Comparison of ENCODE assay signal across 15 mouse cellular contexts in genomic region chr5:52062214-52062613, GRCm38 (mm10).
DNase-seq lines count a peak whose midpoint lies in the region; ATAC-seq and TF ChIP-seq lines count a peak whose summit lies in the region.
"Had no signal": no experiment of that assay in that cellular context is flagged by ENCODE, and none has a peak within 500 bp of the region (broad histone marks: within the 10 kb centered on the region; RNA-seq: fewer than 3 reads in every experiment).

No protein-coding gene starts in this region.

- TF ChIP-seq EP300 in heart, adult 2 months (IDR thresholded peaks at IDR 0.05; ENCODE audit: insufficient read depth, low read depth, low read length) = no peak
- TF ChIP-seq EP300 in MEL (IDR thresholded peaks at IDR 0.05; ENCODE audit: low read depth in 1 of 2, low read length in 2 of 2) = peak; percentile 36 to 67; a peak in 3 of 4 replicates

- no peaks in the 10 kb centered on the region for H3K79me2 ChIP-seq in heart, adult 2 months (replicated peaks; ENCODE audit: control insufficient read depth, insufficient read depth, low read length)
- H3K79me2 ChIP-seq in MEL (ENCODE audit: control insufficient read depth, insufficient read depth, low read length, poor library complexity) = no peaks in the 10 kb centered on the region

- no peak overlapping the region for H3K4me3 ChIP-seq in heart, adult 2 months
- H3K4me3 ChIP-seq in heart, embryonic 10.5 days = no peak overlapping the region
- no peak overlapping the region for H3K4me3 ChIP-seq in MEL (ENCODE audit: control insufficient read depth in 1 of 2, insufficient read depth in 1 of 2, low read depth in 2 of 2, low read length in 2 of 2)
- no peak overlapping the region for H3K4me3 ChIP-seq in liver, embryonic 11.5 days (ENCODE audit: low read depth, low read length)
- H3K4me3 ChIP-seq: limb, embryonic 13.5 days; neural tube, embryonic 12.5 days had no signal

- no peak overlapping the region for H3K9ac ChIP-seq in heart, adult 2 months (ENCODE audit: low read depth, low read length)
- no peak overlapping the region for H3K9ac ChIP-seq in MEL (ENCODE audit: control insufficient read depth, low read depth, low read length, poor library complexity, severe bottlenecking)
- H3K9ac ChIP-seq in liver, embryonic 11.5 days (ENCODE audit: low read depth, low read length) = no peak overlapping the region
- H3K9ac ChIP-seq: limb, embryonic 13.5 days; neural tube, embryonic 12.5 days had no signal

- no peak for ATAC-seq in liver, embryonic 11.5 days (replicated peaks; ENCODE audit: low FRiP score)
- ATAC-seq: intestine, postnatal 0 days; lung, postnatal 0 days; Patski had no signal

- WGBS in heart, adult 2 months = 52% methylated on average over 4 of the region's 4 CpGs
- 84% methylated on average over 4 of the region's 4 CpGs for WGBS in heart, embryonic 10.5 days
- WGBS in liver, embryonic 11.5 days = 85% methylated on average over 4 of the region's 4 CpGs

- no peak overlapping the region for H3K4me2 ChIP-seq in liver, embryonic 11.5 days
- H3K4me2 ChIP-seq: limb, embryonic 13.5 days; neural tube, embryonic 12.5 days had no signal

- peak; percentile 13 for TF ChIP-seq RAD21 in MEL (IDR thresholded peaks at IDR 0.05; ENCODE audit: low read depth, low read length)

- intact Hi-C loops in heart, adult 2 months (cut with DNase I) = loop anchor here (5.0 to 10.0 kb wide), 3 partner anchors 160 to 1020 kb away; no protein-coding TSS in a partner anchor
- intact Hi-C loops in heart, postnatal 10 days (cut with DNase I) = loop anchor here (10.0 kb wide), 4 partner anchors 317 to 1587 kb away; no protein-coding TSS in a partner anchor

- no peak for TF ChIP-seq POLR2A in heart, adult 2 months (IDR thresholded peaks at IDR 0.05; ENCODE audit: insufficient read depth, low read depth, low read length)
- TF ChIP-seq POLR2A in MEL (IDR thresholded peaks at IDR 0.05; ENCODE audit: control insufficient read depth in 1 of 2, insufficient read depth in 1 of 2, low read depth in 1 of 2, low read length in 2 of 2, poor library complexity in 1 of 2) = no peak

- no peak overlapping the region; the same call in 1 of the 2 replicates for H3K27ac ChIP-seq in heart, adult 2 months
- no peak overlapping the region for H3K27ac ChIP-seq in heart, embryonic 10.5 days
- H3K27ac ChIP-seq in MEL (ENCODE audit: control insufficient read depth, low read depth, low read length) = 0 out of 2 replicates have a peak overlapping the region, but pooled peaks have one; percentile 0
- H3K27ac ChIP-seq in liver, embryonic 11.5 days (ENCODE audit: low read depth, low read length) = no peak overlapping the region
- H3K27ac ChIP-seq: limb, embryonic 13.5 days; neural tube, embryonic 12.5 days had no signal

- H3K27me3 ChIP-seq in heart, adult 2 months (ENCODE audit: control insufficient read depth, insufficient read depth, low read length) = no peaks in the 10 kb centered on the region
- no peaks in the 10 kb centered on the region for H3K27me3 ChIP-seq in heart, embryonic 10.5 days (ENCODE audit: insufficient read depth, poor library complexity, severe bottlenecking)
- no peaks in the 10 kb centered on the region for H3K27me3 ChIP-seq in MEL (ENCODE audit: control insufficient read depth in 1 of 2, insufficient read depth in 2 of 2, low read length in 2 of 2)
- H3K27me3 ChIP-seq in liver, embryonic 11.5 days (replicated peaks; ENCODE audit: control insufficient read depth, insufficient read depth, low read length) = no peaks in the 10 kb centered on the region
- H3K27me3 ChIP-seq: neural tube, embryonic 12.5 days; Patski had no signal

- no peaks in the 10 kb centered on the region for H3K36me3 ChIP-seq in heart, adult 2 months (ENCODE audit: control insufficient read depth, insufficient read depth, low read length)
- no peaks in the 10 kb centered on the region for H3K36me3 ChIP-seq in heart, embryonic 10.5 days
- peaks cover 0 to 22% of the 10 kb centered on the region in 2 experiments; a peak in 2 of 4 replicates for H3K36me3 ChIP-seq in MEL (ENCODE audit: control insufficient read depth in 1 of 2, insufficient read depth in 2 of 2, low read length in 2 of 2)
- H3K36me3 ChIP-seq in liver, embryonic 11.5 days (ENCODE audit: control insufficient read depth, insufficient read depth, low read length) = no peaks in the 10 kb centered on the region
- H3K36me3 ChIP-seq: limb, embryonic 13.5 days; neural tube, embryonic 12.5 days had no signal

- no peaks in the 10 kb centered on the region for H3K9me3 ChIP-seq in heart, embryonic 10.5 days
- no peaks in the 10 kb centered on the region for H3K9me3 ChIP-seq in MEL (replicated peaks; ENCODE audit: insufficient read depth, low read length)
- no peaks in the 10 kb centered on the region for H3K9me3 ChIP-seq in liver, embryonic 11.5 days (ENCODE audit: control insufficient read depth, low read length)
- H3K9me3 ChIP-seq: limb, embryonic 13.5 days; neural tube, embryonic 12.5 days had no signal

- TF ChIP-seq CTCF in heart, adult 2 months (IDR thresholded peaks at IDR 0.05) = no peak
- TF ChIP-seq CTCF in MEL (IDR thresholded peaks at IDR 0.05 in 2 of 3, conservative IDR thresholded peaks at IDR 0.05 in 1 of 3; ENCODE audit: control insufficient read depth in 1 of 3, insufficient read depth in 1 of 3, low read depth in 2 of 3, low read length in 3 of 3, poor library complexity in 1 of 3, severe bottlenecking in 1 of 3) = no peak

- H3K4me1 ChIP-seq in heart, adult 2 months (ENCODE audit: control insufficient read depth, insufficient read depth, low read length) = no peaks in the 10 kb centered on the region; the same call in 1 of the 2 replicates
- 0 out of 2 replicates have a peak, but pooled peaks cover 3% of the 10 kb centered on the region for H3K4me1 ChIP-seq in heart, embryonic 10.5 days
- H3K4me1 ChIP-seq in MEL (ENCODE audit: control insufficient read depth in 1 of 2, insufficient read depth in 2 of 2, low read length in 2 of 2) = peaks cover 2 to 21% of the 10 kb centered on the region in 2 experiments
- no peaks in the 10 kb centered on the region for H3K4me1 ChIP-seq in liver, embryonic 11.5 days (replicated peaks; ENCODE audit: control insufficient read depth, insufficient read depth, low read length)
- H3K4me1 ChIP-seq: limb, embryonic 13.5 days; neural tube, embryonic 12.5 days had no signal

- peak; percentile 33 to 51 for DNase-seq in heart, adult 2 months
- no peak for DNase-seq in heart, embryonic 10.5 days (ENCODE audit: low spot score)
- DNase-seq in MEL (ENCODE audit: low read depth, low spot score) = peak; percentile 87
- peak; percentile 49 for DNase-seq in adrenal gland, postnatal 25 days
- DNase-seq in heart, postnatal 10 days = peak; percentile 43 to 47
- no peak for DNase-seq in thymus, adult 18-20 months
- no peak for DNase-seq in embryo, embryonic 10 days (ENCODE audit: low spot score)
- DNase-seq in liver, embryonic 11.5 days (ENCODE audit: low spot score) = no peak
- DNase-seq: midbrain, embryonic 14.5 days; right cerebral cortex, adult 18-20 months had no signal

TF ChIP-seq in MEL, 35 proteins besides CTCF, POLR2A, EP300 and RAD21:
- TF ChIP-seq ELF1 (IDR thresholded peaks at IDR 0.05; ENCODE audit: low read depth, low read length) (no peak), SIN3A (IDR thresholded peaks at IDR 0.05; ENCODE audit: low read length) (0 out of 2 replicates have a peak, but pooled peaks have one; percentile 27), MAZ (IDR thresholded peaks at IDR 0.05; ENCODE audit: low read depth, low read length) (no peak), RCOR1 (IDR thresholded peaks at IDR 0.05; ENCODE audit: low read depth, low read length) (peak; percentile 89), GATA1 (IDR thresholded peaks at IDR 0.05; ENCODE audit: low read depth, low read length) (peak; percentile 63), TCF12 (IDR thresholded peaks at IDR 0.05; ENCODE audit: low read depth, low read length) (peak; percentile 33; the same call in 1 of the 2 replicates), ETS1 (IDR thresholded peaks at IDR 0.05; ENCODE audit: low read depth, low read length) (peak; percentile 65)
TF ChIP-seq in MEL: peak in this region for 5.

Comparison
In these comparisons a context has a peak if more than half of its experiments do, and no peak if none do; other contexts are left out.
1. DNase-seq: peak in heart, adult 2 months (2 of 2), MEL (single experiment), adrenal gland, postnatal 25 days (single experiment) and heart, postnatal 10 days (2 of 2); none in heart, embryonic 10.5 days (single experiment), thymus, adult 18-20 months (0 of 2), embryo, embryonic 10 days (single experiment) and liver, embryonic 11.5 days (single experiment).